Mouse (Mus musculus) kidney, embryonic 16.5 days (tissue): Measurements from ENCODE around the gene Pabpc1l. TPM values are rescaled to one million over a fixed set of nuclear protein-coding genes. Genes with fewer than 3 reads are reported as not detected.
A peak's percentile ranks its signal among the peaks of the same experiment; 100 is the strongest.

Experiments
- ATAC-seq: fragments of 200-750 bp; cut with Nextera tagmentation; 2 replicates; pipeline ENCODE4 v1.8.0; 2017; ENCODE audit warnings: moderate TSS enrichment; ENCODE audit not compliant: low FRiP score, low TSS enrichment
- H3K27ac ChIP-seq: fragments of 300-500 bp; sonication (generic); 2 replicates; pipeline ENCODE4 v1.5.1; 2014; ENCODE audit warnings: low read length
- H3K27me3 ChIP-seq: fragments of 300-500 bp; sonication (generic); 2 replicates; pipeline ENCODE4 v1.6.1; 2014; ENCODE audit warnings: low read length, control low read depth, mixed read lengths; ENCODE audit not compliant: insufficient read depth
- H3K36me3 ChIP-seq: fragments of 300-500 bp; sonication (generic); 2 replicates; pipeline ENCODE4 v1.6.1; 2014; ENCODE audit warnings: low read length, control low read depth, mixed read lengths; ENCODE audit not compliant: insufficient read depth
- H3K4me1 ChIP-seq: fragments of 300-500 bp; sonication (generic); 2 replicates; pipeline ENCODE4 v1.6.1; 2014; ENCODE audit warnings: low read length, control low read depth, mixed read lengths; ENCODE audit not compliant: insufficient read depth
- H3K4me2 ChIP-seq: fragments of 300-500 bp; sonication (generic); replicated peaks from 2 replicates; pipeline ENCODE4 v1.6.1; 2014; ENCODE audit warnings: low read depth, low read length
- H3K4me3 ChIP-seq: fragments of 300-500 bp; sonication (generic); 2 replicates; pipeline ENCODE4 v1.5.1; 2014; ENCODE audit warnings: mild to moderate bottlenecking, low read length
- H3K9ac ChIP-seq: fragments of 300-500 bp; sonication (generic); replicated peaks from 2 replicates; pipeline ENCODE4 v1.6.1; 2014; ENCODE audit warnings: low read length
- H3K9me3 ChIP-seq: fragments of 300-500 bp; sonication (generic); 2 replicates; pipeline ENCODE4 v1.6.1; 2016; ENCODE audit warnings: low read length, control low read depth
- WGBS: fragments of 180-500 bp; shearing (Covaris S2); extraction: QIAGEN DNeasy Blood & Tissue Kit; methylation state at CpG from one replicate; pipeline ENCODE4 v1.1.7; 2014; 5-methylcytosine and 5-hydroxymethylcytosine counted together
- polyA plus RNA-seq: library from polyadenylated mRNA; unstranded; fragments of >200 nt; fragmentation: Nextera tagmentation; extraction: Ambion mirVana; gene quantifications from 2 replicates; pipeline ENCODE4 v1.2.1, GENCODE M21; 2015

Gene Pabpc1l
- polyA plus RNA-seq: 1.7 and 1.8 TPM in 2 replicates

DNA sequence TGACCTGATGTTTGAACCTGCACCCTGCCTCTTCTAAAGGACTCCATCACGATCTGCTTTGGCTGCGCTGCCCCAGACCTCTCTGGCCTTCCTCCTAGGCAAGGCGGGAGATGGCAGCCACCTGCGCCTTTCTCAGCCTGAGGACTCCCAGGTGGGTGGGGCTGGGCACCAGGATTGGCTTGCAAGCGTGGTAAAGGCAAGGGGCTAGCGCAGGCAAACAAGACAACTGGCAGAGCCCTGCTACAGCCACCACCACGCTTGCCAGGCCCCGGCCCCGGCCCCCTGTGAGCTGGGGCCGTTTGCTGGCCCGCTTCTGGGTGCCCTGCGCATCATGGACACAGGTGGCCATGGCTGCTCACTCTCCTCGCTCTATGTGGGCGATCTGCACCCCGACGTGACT lies at the start of gene Pabpc1l:
Pabpc1l (plus strand) TSS at position 301 of the 400 bp plus-strand sequence.
- Histone ChIP-seq H3K4me3 (no peak within 1 kb of the TSS), H3K4me2 (no peak within 1 kb of the TSS), H3K36me3 (0 out of 2 replicates have a peak, but pooled peaks cover 1% of the 10 kb centered on the region), H3K9ac (no peak within 1 kb of the TSS), H3K27me3 (no peaks in the 10 kb centered on the region), H3K4me1 (no peaks in the 10 kb centered on the region), H3K9me3 (no peaks in the 10 kb centered on the region), H3K27ac (no peak within 1 kb of the TSS)
- 83% methylated on average over 16 of the region's 16 CpGs for WGBS
- no peak for ATAC-seq

DNA sequence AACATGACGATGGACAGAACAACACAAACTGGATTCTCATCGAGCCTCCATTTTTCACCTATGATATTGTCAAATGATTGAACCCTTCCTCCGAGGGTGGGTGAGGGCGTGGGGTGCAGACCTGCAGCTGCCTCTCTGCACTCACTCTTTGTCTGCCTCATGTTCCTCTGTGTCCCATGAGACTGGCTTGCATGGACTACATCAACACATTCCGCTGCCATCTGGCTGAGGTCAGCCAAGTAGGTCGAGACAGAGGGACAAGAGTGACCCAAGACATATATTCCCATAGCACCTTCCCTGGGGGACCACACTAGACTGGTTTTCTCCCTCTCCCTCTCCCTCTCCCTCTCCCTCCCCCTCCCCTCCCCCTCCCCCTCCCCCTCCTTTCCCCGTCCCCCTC lies 48.8 kb upstream of the Pabpc1l start:
- Histone ChIP-seq H3K4me2 (no peak overlapping the region), H3K27me3 (no peaks in the 10 kb centered on the region), H3K9me3 (no peaks in the 10 kb centered on the region; the same call in 1 of the 2 replicates), H3K9ac (no peak overlapping the region), H3K4me1 (no peaks in the 10 kb centered on the region), H3K4me3 (no peak overlapping the region), H3K36me3 (no peaks in the 10 kb centered on the region), H3K27ac (no peak overlapping the region)
- 89% methylated on average over 6 of the region's 7 CpGs for WGBS
- ATAC-seq: no peak

DNA sequence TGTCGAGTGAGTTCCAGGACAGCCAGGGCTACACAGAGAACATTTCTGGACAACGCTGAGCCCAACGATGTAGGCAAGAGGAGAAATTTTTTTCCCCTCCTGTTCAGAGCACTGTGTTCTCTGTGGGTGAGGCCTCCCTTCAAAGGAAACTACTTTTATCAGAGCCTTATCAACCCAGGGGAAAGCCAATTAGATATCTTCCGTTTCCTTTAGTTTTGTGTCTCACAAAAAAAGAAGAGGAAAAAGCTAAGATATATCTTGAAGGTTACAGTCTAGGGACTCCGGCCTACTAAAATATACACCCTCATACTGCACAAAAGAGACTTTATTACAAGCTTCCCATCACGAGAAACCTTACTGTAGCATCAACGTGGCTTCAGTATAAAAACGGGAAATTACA lies 38.0 kb upstream of the Pabpc1l start:
- H3K27me3 ChIP-seq: no peaks in the 10 kb centered on the region
- no peak overlapping the region for H3K4me3 ChIP-seq
- no peaks in the 10 kb centered on the region for H3K36me3 ChIP-seq
- no peak for ATAC-seq
- H3K9ac ChIP-seq: no peak overlapping the region
- no peaks in the 10 kb centered on the region for H3K9me3 ChIP-seq
- WGBS: 82% methylated on average over 8 of the region's 8 CpGs
- no peak overlapping the region for H3K4me2 ChIP-seq
- no peak overlapping the region for H3K27ac ChIP-seq
- H3K4me1 ChIP-seq: no peaks in the 10 kb centered on the region

DNA sequence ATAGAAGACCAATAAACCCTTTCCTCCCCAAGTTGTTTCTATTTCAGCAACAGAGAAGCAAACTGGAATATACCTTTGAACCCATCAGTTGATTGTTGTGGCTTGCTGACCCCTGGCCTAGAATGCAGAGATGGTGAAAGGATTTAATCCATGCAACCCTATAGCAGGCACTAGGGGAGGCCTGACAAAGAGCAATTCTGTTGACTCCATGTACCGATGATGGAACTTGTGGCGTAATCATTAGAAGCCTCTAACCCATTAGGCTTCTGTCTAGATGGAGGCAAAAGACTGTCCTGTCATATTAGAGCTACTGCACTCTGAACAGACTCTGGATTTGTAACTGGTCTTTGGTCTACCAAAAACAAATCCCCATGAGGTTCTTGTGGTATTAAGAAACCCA lies 32.4 kb upstream of the Pabpc1l start:
- no peak overlapping the region for H3K27ac ChIP-seq
- no peak overlapping the region for H3K4me3 ChIP-seq
- no peaks in the 10 kb centered on the region for H3K27me3 ChIP-seq
- 95% methylated on average over 2 of the region's 2 CpGs for WGBS
- H3K4me1 ChIP-seq: peaks cover 16% of the 10 kb centered on the region; the same call in 1 of the 2 replicates
- H3K36me3 ChIP-seq: no peaks in the 10 kb centered on the region
- H3K9me3 ChIP-seq: no peaks in the 10 kb centered on the region
- no peak for ATAC-seq
- H3K4me2 ChIP-seq: no peak overlapping the region
- no peak overlapping the region for H3K9ac ChIP-seq

DNA sequence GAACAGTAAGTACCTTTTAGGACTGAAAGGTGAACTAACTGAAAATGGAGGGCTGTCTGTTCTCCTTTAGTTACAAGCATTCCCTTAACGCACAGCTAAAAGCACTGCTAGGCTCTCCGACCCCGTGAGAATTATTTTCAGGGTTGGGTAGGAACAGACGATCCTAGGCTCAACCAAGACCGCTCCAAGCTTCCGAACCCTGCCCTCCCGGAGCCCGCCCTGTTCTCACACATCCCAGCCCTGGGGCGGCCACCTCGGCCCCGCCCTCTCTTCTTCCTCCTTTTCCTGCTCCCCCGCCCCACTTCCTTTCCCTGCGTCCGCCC lies 30.6 kb upstream of the Pabpc1l start, which contains the start of gene Ywhab:
Ywhab (plus strand) TSS at position 307 of the 323 bp plus-strand sequence.
- 0% methylated on average over 12 of the region's 14 CpGs for WGBS

DNA sequence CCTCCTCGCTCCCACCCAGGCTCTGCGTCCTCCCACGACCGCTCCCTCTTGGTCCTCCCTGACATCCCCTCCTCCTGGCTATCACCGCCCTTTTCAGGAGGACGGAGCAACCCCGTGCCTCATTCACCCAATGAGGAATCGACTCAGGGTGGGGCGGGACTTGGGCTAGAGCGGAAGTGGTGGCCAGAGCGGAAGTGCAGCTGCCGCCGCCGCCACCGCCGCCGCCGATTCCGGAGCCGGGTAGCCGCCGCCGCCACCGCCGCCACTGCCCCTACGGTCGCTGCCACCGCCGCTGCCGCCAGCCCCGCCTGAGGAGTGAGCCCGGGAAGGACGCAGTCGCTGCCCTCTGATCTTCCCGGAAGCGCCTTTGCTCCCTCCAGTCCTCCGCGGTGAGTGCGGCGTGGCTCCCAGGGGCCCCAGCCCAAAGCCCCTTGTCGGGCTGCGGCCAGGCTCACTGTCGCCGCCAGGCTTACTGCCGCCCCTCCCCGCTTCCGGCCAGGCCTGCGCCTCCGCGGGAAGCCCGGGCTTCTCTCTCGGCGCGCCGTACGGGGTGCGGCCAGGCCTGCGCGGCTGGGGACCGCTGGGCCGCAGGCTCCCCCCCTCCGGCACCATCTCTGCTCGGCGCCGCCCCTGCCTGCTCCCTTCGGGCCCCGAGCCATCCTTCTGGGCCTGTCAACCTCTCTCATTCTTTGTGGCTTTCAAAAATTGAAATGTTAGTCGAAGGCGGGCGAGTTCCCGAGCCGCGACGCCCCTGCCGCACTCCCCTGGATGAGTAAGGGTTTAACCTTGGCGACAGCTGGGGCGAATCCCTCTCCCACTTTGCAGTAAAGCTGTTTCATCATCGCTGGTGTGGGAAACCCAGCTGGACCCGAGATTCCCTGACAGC lies 30.0 kb upstream of the Pabpc1l start:
- H3K27ac ChIP-seq: peak overlapping the region; percentile 96
- 0% methylated on average over 56 of the region's 79 CpGs for WGBS
- peak; percentile 100 for ATAC-seq

More for the DNA sequence above, 30.6 kb upstream of the Pabpc1l start, which contains the start of gene Ywhab:
- peak within 1 kb of the TSS; percentile 79 for H3K4me2 ChIP-seq
- H3K4me1 ChIP-seq: peaks cover 18% of the 10 kb centered on the region; the same call in 1 of the 2 replicates
- H3K27me3 ChIP-seq: no peaks in the 10 kb centered on the region
- H3K36me3 ChIP-seq: no peaks in the 10 kb centered on the region
- peak within 1 kb of the TSS; percentile 96 for H3K27ac ChIP-seq
- peak within 1 kb of the TSS; percentile 96 for H3K9ac ChIP-seq
- ATAC-seq: no peak
- H3K4me3 ChIP-seq: peak within 1 kb of the TSS; percentile 95
- no peaks in the 10 kb centered on the region for H3K9me3 ChIP-seq

DNA sequence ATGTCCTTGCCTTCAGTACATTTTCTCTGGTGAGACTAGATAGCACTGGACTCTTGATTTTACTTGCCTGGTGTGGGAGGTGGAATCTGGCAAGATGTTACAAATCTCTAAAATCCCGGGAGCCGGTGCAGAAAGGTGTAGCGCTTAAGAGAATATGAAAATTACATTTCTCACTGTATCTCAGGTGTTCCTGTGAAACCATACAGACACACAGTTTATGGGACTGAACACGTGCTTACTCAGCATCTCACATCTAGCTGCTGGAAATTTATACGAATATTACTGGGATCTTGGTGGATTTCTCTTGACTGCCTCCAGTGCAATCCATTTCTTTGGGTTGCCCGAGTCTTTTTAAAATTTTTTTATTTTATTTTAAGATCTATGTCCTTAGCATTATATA lies 29.0 kb upstream of the Pabpc1l start:
- H3K27me3 ChIP-seq: no peaks in the 10 kb centered on the region
- H3K4me3 ChIP-seq: peak overlapping the region; percentile 95
- H3K9ac ChIP-seq: peak overlapping the region; percentile 96
- 65% methylated on average over 6 of the region's 6 CpGs for WGBS
- no peak for ATAC-seq
- no peaks in the 10 kb centered on the region for H3K9me3 ChIP-seq
- peak overlapping the region; percentile 79 for H3K4me2 ChIP-seq
- H3K4me1 ChIP-seq: peaks cover 18% of the 10 kb centered on the region; the same call in 1 of the 2 replicates
- no peaks in the 10 kb centered on the region for H3K36me3 ChIP-seq
- no peak overlapping the region for H3K27ac ChIP-seq

More for the DNA sequence above, 30.0 kb upstream of the Pabpc1l start:
- Histone ChIP-seq H3K36me3 (no peaks in the 10 kb centered on the region), H3K9ac (peak overlapping the region; percentile 96), H3K4me3 (peak overlapping the region; percentile 95), H3K4me1 (peaks cover 18% of the 10 kb centered on the region; the same call in 1 of the 2 replicates), H3K9me3 (no peaks in the 10 kb centered on the region), H3K27me3 (no peaks in the 10 kb centered on the region), H3K4me2 (peak overlapping the region; percentile 79)

DNA sequence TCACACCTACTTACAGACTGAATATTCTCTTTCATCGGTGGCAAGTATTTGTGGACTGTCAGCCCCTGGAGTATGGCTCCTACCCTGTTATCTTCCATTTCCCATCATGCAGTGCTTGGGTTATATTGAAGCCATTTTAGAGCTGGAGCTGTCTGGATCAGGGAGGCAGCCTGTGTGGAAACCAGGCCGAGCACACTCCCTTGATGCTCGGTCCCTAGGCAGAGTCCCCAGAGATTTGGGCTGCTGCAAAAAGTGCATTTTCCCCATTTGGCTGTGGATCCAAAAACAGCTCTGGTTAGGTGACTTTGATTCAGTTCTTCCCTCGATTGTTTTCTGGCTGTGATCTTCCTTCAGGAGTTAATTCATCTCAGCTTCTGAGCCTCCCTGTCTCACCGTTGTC lies 28.4 kb upstream of the Pabpc1l start:
- H3K4me3 ChIP-seq: 0 out of 2 replicates have a peak overlapping the region, but pooled peaks have one; percentile 3
- H3K27me3 ChIP-seq: no peaks in the 10 kb centered on the region
- H3K9me3 ChIP-seq: no peaks in the 10 kb centered on the region
- H3K4me2 ChIP-seq: peak overlapping the region; percentile 9; the same call in 1 of the 2 replicates
- 0 out of 2 replicates have a peak overlapping the region, but pooled peaks have one; percentile 29 for H3K9ac ChIP-seq
- H3K36me3 ChIP-seq: no peaks in the 10 kb centered on the region
- WGBS: 70% methylated on average over 5 of the region's 5 CpGs
- H3K27ac ChIP-seq: no peak overlapping the region
- peaks cover 18% of the 10 kb centered on the region; the same call in 1 of the 2 replicates for H3K4me1 ChIP-seq
- ATAC-seq: no peak

DNA sequence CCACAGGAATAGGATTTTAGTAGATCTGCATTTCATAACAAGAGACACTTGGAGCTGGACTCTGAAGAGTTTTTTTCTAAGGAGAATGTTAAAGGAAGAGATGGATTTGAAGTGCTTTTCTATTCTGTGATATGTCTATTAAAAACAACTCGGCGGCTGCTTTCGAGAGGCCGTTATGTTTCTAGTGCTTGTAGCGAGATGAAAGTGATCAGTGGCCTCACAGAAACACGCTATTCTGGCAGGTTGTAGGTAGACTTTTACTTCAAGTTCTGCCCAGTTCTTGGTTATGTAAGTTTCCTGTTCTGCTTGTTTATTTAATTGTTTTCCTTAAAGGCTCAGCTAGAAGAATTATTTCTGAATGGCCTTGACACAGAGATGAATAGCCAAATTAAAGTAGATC lies 26.3 kb upstream of the Pabpc1l start:
- no peaks in the 10 kb centered on the region for H3K27me3 ChIP-seq
- H3K36me3 ChIP-seq: no peaks in the 10 kb centered on the region
- H3K27ac ChIP-seq: no peak overlapping the region
- H3K4me2 ChIP-seq: no peak overlapping the region
- no peak for ATAC-seq
- 90% methylated on average over 6 of the region's 6 CpGs for WGBS
- H3K4me3 ChIP-seq: no peak overlapping the region
- H3K9me3 ChIP-seq: no peaks in the 10 kb centered on the region
- peaks cover 18% of the 10 kb centered on the region; the same call in 1 of the 2 replicates for H3K4me1 ChIP-seq
- no peak overlapping the region for H3K9ac ChIP-seq

DNA sequence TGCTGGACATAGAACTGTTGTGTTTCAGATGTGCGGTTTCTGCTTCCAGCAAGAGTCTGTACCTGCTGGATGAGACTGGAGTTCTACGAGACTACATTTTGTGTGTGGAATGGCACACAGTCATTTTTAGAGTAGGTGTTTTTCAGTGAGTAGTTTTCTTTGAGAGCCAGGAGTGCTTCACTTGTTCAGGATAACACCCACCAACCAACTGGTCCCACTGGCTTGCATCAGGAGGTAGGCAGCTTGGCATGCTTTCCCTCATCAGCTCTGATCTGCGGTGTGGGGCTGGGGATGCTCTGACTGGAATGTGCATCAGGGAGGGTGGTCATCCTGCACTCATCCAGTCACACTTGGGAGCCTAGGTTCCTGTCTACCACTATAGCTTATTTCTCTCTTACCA lies 22.6 kb upstream of the Pabpc1l start:
- no peak for ATAC-seq
- H3K9me3 ChIP-seq: no peaks in the 10 kb centered on the region
- no peaks in the 10 kb centered on the region for H3K36me3 ChIP-seq
- peaks cover 9% of the 10 kb centered on the region; the same call in 1 of the 2 replicates for H3K4me1 ChIP-seq
- WGBS: 94% methylated on average over 3 of the region's 3 CpGs
- H3K4me2 ChIP-seq: no peak overlapping the region
- no peak overlapping the region for H3K9ac ChIP-seq
- no peak overlapping the region for H3K4me3 ChIP-seq
- H3K27ac ChIP-seq: no peak overlapping the region
- no peaks in the 10 kb centered on the region for H3K27me3 ChIP-seq
